Mouse (Mus musculus) G1E (cell line): ENCODE data around the gene Map1a.

ENCODE experiments used
- CTCF ChIP-seq: IDR thresholded peaks from 2 replicates; pipeline ENCODE4 v1.5.1; 2012; ENCODE audit warnings: low read depth, low read length, inconsistent platforms, mixed read lengths
- GATA1 ChIP-seq: IDR thresholded peaks from 2 replicates; pipeline ENCODE4 v1.6.1; 2012; ENCODE audit warnings: borderline replicate concordance, low read length, inconsistent platforms, mixed read lengths
- GATA2 ChIP-seq: IDR thresholded peaks from 2 replicates; pipeline ENCODE4 v1.6.1; 2012; ENCODE audit warnings: low read depth, low read length, inconsistent platforms, borderline replicate concordance
- POLR2AphosphoS5 ChIP-seq: IDR thresholded peaks from 2 replicates; pipeline ENCODE4 v1.6.1; 2012; ENCODE audit warnings: low read depth, low read length, inconsistent platforms; ENCODE audit not compliant: insufficient replicate concordance
- TAL1 ChIP-seq: conservative IDR thresholded peaks from 2 replicates; pipeline ENCODE4 v1.6.1; 2012; ENCODE audit warnings: low read depth, low read length, inconsistent platforms, mixed read lengths

GRCm38 (mm10) chr2:121323041-121323440 lies 33.6 kb downstream of the Map1a start:
- no peak for TF ChIP-seq CTCF
- TF ChIP-seq TAL1 = no peak
- no peak for TF ChIP-seq GATA1
- no peak for TF ChIP-seq POLR2AphosphoS5
- no peak for TF ChIP-seq GATA2
